Mouse (Mus musculus) thymus, postnatal 4 days (tissue): ENCODE measurements at regions not wholly inside any gene's neighbourhood (a gene's known extent, or its start where the extent isn't known, plus 50 kb on each side); places are given as distances from the start of the nearest gene placed in this dataset.

Source experiments
- DNase-seq: peaks from one replicate; pipeline ENCODE4 v3.0.0; 2021

GRCm38 (mm10) chr3:14952169-14952729, 66.2 kb downstream of the Car2 start:
- no peak for DNase-seq

- DNase-seq: no peak
Observed at GRCm38 (mm10) chr3:14952951-14953350, 66.9 kb downstream of the Car2 start.

GRCm38 (mm10) chr3:14957481-14957880, 71.4 kb downstream of the Car2 start:
- DNase-seq: no peak

GRCm38 (mm10) chr3:14958277-14958676, 72.2 kb downstream of the Car2 start:
- DNase-seq: no peak

- DNase-seq: no peak
Observed at GRCm38 (mm10) chr3:14959586-14959985, 73.5 kb downstream of the Car2 start.

- no peak for DNase-seq
Observed at GRCm38 (mm10) chr3:14964795-14965194, 78.7 kb downstream of the Car2 start.

- DNase-seq: no peak
Observed at GRCm38 (mm10) chr3:14965438-14966044, 79.5 kb downstream of the Car2 start.

GRCm38 (mm10) chr3:14967235-14967634, 81.2 kb downstream of the Car2 start:
- no peak for DNase-seq

- DNase-seq: no peak
Observed at GRCm38 (mm10) chr3:14968345-14968744, 82.3 kb downstream of the Car2 start.

- no peak for DNase-seq
Observed at GRCm38 (mm10) chr3:14969698-14970097, 83.6 kb downstream of the Car2 start.

- DNase-seq: no peak
Observed at GRCm38 (mm10) chr3:14971647-14972046, 85.6 kb downstream of the Car2 start.

- no peak for DNase-seq
Observed at GRCm38 (mm10) chr3:14974758-14975157, 88.7 kb downstream of the Car2 start.

GRCm38 (mm10) chr3:14975203-14975602, 89.1 kb downstream of the Car2 start:
- no peak for DNase-seq

- no peak for DNase-seq
Observed at GRCm38 (mm10) chr3:14979116-14979613, 93.1 kb downstream of the Car2 start.

- DNase-seq: no peak
Observed at GRCm38 (mm10) chr3:14989635-14990034, 103.6 kb downstream of the Car2 start.

GRCm38 (mm10) chr3:14993936-14994335, 107.9 kb downstream of the Car2 start:
- DNase-seq: no peak

- no peak for DNase-seq
Observed at GRCm38 (mm10) chr3:14997241-14997640, 111.2 kb downstream of the Car2 start.

GRCm38 (mm10) chr3:14998521-14998920, 112.4 kb downstream of the Car2 start:
- DNase-seq: no peak

- DNase-seq: no peak
Observed at GRCm38 (mm10) chr3:14999411-14999810, 113.3 kb downstream of the Car2 start.

- no peak for DNase-seq
Observed at GRCm38 (mm10) chr3:14999914-15000313, 113.8 kb downstream of the Car2 start.

- DNase-seq: no peak
Observed at GRCm38 (mm10) chr3:15000657-15001056, 114.6 kb downstream of the Car2 start.

- DNase-seq: no peak
Observed at GRCm38 (mm10) chr3:15007821-15008220, 121.7 kb downstream of the Car2 start.

GRCm38 (mm10) chr3:15008501-15008900, 122.4 kb downstream of the Car2 start:
- DNase-seq: no peak

GRCm38 (mm10) chr3:15009747-15010146, 123.7 kb downstream of the Car2 start:
- no peak for DNase-seq

GRCm38 (mm10) chr3:15016621-15017020, 130.5 kb downstream of the Car2 start:
- no peak for DNase-seq
